Mouse (Mus musculus) hindbrain, postnatal 0 days (tissue): ENCODE measurements around the gene Upp1. TPM values are rescaled to one million over a fixed set of nuclear protein-coding genes. Genes with fewer than 3 reads are reported as not detected.
A peak's percentile ranks its signal among the peaks of the same experiment; 100 is the strongest.
"Not testable (repeated sequence)": the region's sequence is repeated elsewhere in the genome, so short reads cannot be mapped to it uniquely, and the experiment has no call there.

Source experiments
- ATAC-seq: fragments of 200-750 bp; cut with Nextera tagmentation; 2 replicates; pipeline ENCODE4 v1.8.0; 2017; ENCODE audit warnings: mild to moderate bottlenecking, moderate TSS enrichment, moderate library complexity
- DNase-seq: peaks from one replicate; pipeline ENCODE4 v3.0.0-alpha.2; 2015; ENCODE audit warnings: low spot score
- H3K27ac ChIP-seq: fragments of 300-500 bp; sonication (generic); 2 replicates; pipeline ENCODE4 v1.5.1; 2014; ENCODE audit warnings: mild to moderate bottlenecking
- H3K27me3 ChIP-seq: fragments of 300-500 bp; sonication (generic); 2 replicates; pipeline ENCODE4 v1.6.1; 2014; ENCODE audit warnings: low read length, mixed read lengths; ENCODE audit not compliant: insufficient read depth
- H3K36me3 ChIP-seq: fragments of 300-500 bp; sonication (generic); 2 replicates; pipeline ENCODE4 v1.6.1; 2014; ENCODE audit warnings: low read length, mixed read lengths; ENCODE audit not compliant: insufficient read depth
- H3K4me1 ChIP-seq: fragments of 300-500 bp; sonication (generic); 2 replicates; pipeline ENCODE4 v1.6.1; 2014; ENCODE audit warnings: antibody characterized with exemption, low read length, mixed read lengths; ENCODE audit not compliant: insufficient read depth
- H3K4me2 ChIP-seq: fragments of 300-500 bp; sonication (generic); 2 replicates; pipeline ENCODE4 v1.6.1; 2014; ENCODE audit warnings: low read depth, mild to moderate bottlenecking, low read length, moderate library complexity, mixed read lengths
- H3K4me3 ChIP-seq: fragments of 300-500 bp; sonication (generic); 2 replicates; pipeline ENCODE4 v1.5.1; 2014; ENCODE audit warnings: low read length
- H3K9ac ChIP-seq: fragments of 300-500 bp; sonication (generic); replicated peaks from 2 replicates; pipeline ENCODE4 v1.6.1; 2014; ENCODE audit warnings: mild to moderate bottlenecking, low read length, moderate library complexity, mixed read lengths
- H3K9me3 ChIP-seq: fragments of 300-500 bp; sonication (generic); 2 replicates; pipeline ENCODE4 v1.6.1; 2016; ENCODE audit warnings: low read length, mixed read lengths
- CTCF ChIP-seq: IDR thresholded peaks from 2 replicates; pipeline ENCODE4 v1.5.1; 2016; ENCODE audit warnings: antibody characterized with exemption, control low read depth, low read depth
- WGBS: fragments of 180-500 bp; shearing (Covaris S2); extraction: QIAGEN DNeasy Blood & Tissue Kit; methylation state at CpG from one replicate; pipeline ENCODE4 v1.1.7; 2014; 5-methylcytosine and 5-hydroxymethylcytosine counted together
- polyA plus RNA-seq: library from polyadenylated mRNA; unstranded; fragments of >200 nt; fragmentation: Nextera tagmentation; extraction: Ambion mirVana; gene quantifications from 2 replicates; pipeline ENCODE4 v1.2.1, GENCODE M21; 2015
- total RNA-seq: library from RNA; depleted of rRNA; stranded (reverse); fragments of >200 nt; gene quantifications from 2 replicates; pipeline ENCODE4 v1.2.3, GENCODE M21; 2014

The Upp1 gene
- total and polyA plus RNA-seq, 2 experiments from 2014 or later = 5.1 to 6.5 TPM

GRCm38 (mm10) chr11:9131688-9132087 is 13.8 kb downstream of the Upp1 start:
- TF ChIP-seq CTCF = no peak
- no peak overlapping the region for H3K27ac ChIP-seq
- no peak for DNase-seq
- WGBS = 79% methylated on average over 7 of the region's 7 CpGs
- no peaks in the 10 kb centered on the region for H3K9me3 ChIP-seq
- H3K9ac ChIP-seq = no peak overlapping the region
- H3K27me3 ChIP-seq = no peaks in the 10 kb centered on the region
- no peaks in the 10 kb centered on the region for H3K4me1 ChIP-seq
- no peak overlapping the region for H3K4me2 ChIP-seq
- H3K36me3 ChIP-seq = no peaks in the 10 kb centered on the region
- ATAC-seq = no peak
- no peak overlapping the region for H3K4me3 ChIP-seq

- Histone ChIP-seq H3K4me3 (no peak overlapping the region), H3K27me3 (no peaks in the 10 kb centered on the region), H3K9me3 (no peaks in the 10 kb centered on the region), H3K36me3 (no peaks in the 10 kb centered on the region), H3K27ac (no peak overlapping the region), H3K4me1 (no peaks in the 10 kb centered on the region), H3K4me2 (no peak overlapping the region), H3K9ac (no peak overlapping the region)
- ATAC-seq = peak; percentile 39
- peak; percentile 52 for TF ChIP-seq CTCF
- 76% methylated on average over 11 of the region's 11 CpGs for WGBS
- no peak for DNase-seq
These were observed 17.8 kb downstream of the Upp1 start for GRCm38 (mm10) chr11:9135589-9136246.

GRCm38 (mm10) chr11:9136471-9136870 is 18.6 kb downstream of the Upp1 start:
- TF ChIP-seq CTCF = peak; percentile 100
- H3K27ac ChIP-seq = no peak overlapping the region
- DNase-seq = peak; percentile 89
- no peak overlapping the region for H3K4me2 ChIP-seq
- no peaks in the 10 kb centered on the region for H3K36me3 ChIP-seq
- no peak overlapping the region for H3K9ac ChIP-seq
- no peaks in the 10 kb centered on the region for H3K4me1 ChIP-seq
- 16% methylated on average over 5 of the region's 5 CpGs for WGBS
- peak; percentile 86 for ATAC-seq
- H3K27me3 ChIP-seq = no peaks in the 10 kb centered on the region
- H3K9me3 ChIP-seq = no peaks in the 10 kb centered on the region
- no peak overlapping the region for H3K4me3 ChIP-seq

GRCm38 (mm10) chr11:9145113-9145512 is 27.2 kb downstream of the Upp1 start:
- no peaks in the 10 kb centered on the region for H3K9me3 ChIP-seq
- H3K36me3 ChIP-seq = no peaks in the 10 kb centered on the region
- H3K27ac ChIP-seq = no peak overlapping the region
- H3K4me2 ChIP-seq = no peak overlapping the region
- TF ChIP-seq CTCF = no peak
- ATAC-seq (no peak), DNase-seq (no peak)
- no peaks in the 10 kb centered on the region for H3K27me3 ChIP-seq
- H3K4me1 ChIP-seq = no peaks in the 10 kb centered on the region
- 87% methylated on average over 2 of the region's 2 CpGs for WGBS
- H3K4me3 ChIP-seq = no peak overlapping the region
- no peak overlapping the region for H3K9ac ChIP-seq

- no peak for TF ChIP-seq CTCF
- WGBS = 95% methylated on average over 4 of the region's 4 CpGs
- no peaks in the 10 kb centered on the region for H3K36me3 ChIP-seq
These were observed 28.2 kb downstream of the Upp1 start for GRCm38 (mm10) chr11:9146115-9146514.

GRCm38 (mm10) chr11:9146683-9147082 is 28.8 kb downstream of the Upp1 start:
- DNase-seq (no peak), ATAC-seq (no peak)
- no peak overlapping the region for H3K9ac ChIP-seq
- no peaks in the 10 kb centered on the region for H3K27me3 ChIP-seq
- no peaks in the 10 kb centered on the region for H3K36me3 ChIP-seq
- 87% methylated on average over 1 of the region's 1 CpGs for WGBS
- TF ChIP-seq CTCF = no peak
- H3K4me2 ChIP-seq = no peak overlapping the region
- H3K27ac ChIP-seq = no peak overlapping the region
- H3K4me1 ChIP-seq = no peaks in the 10 kb centered on the region
- no peaks in the 10 kb centered on the region for H3K9me3 ChIP-seq
- H3K4me3 ChIP-seq = no peak overlapping the region

More at GRCm38 (mm10) chr11:9146115-9146514, 28.2 kb downstream of the Upp1 start:
- no peak overlapping the region for H3K9ac ChIP-seq
- H3K4me2 ChIP-seq = no peak overlapping the region
- H3K4me1 ChIP-seq = no peaks in the 10 kb centered on the region
- no peaks in the 10 kb centered on the region for H3K27me3 ChIP-seq
- DNase-seq (no peak), ATAC-seq (no peak)
- no peak overlapping the region for H3K4me3 ChIP-seq
- no peak overlapping the region for H3K27ac ChIP-seq
- no peaks in the 10 kb centered on the region for H3K9me3 ChIP-seq

GRCm38 (mm10) chr11:9148206-9148605 is 30.3 kb downstream of the Upp1 start:
- WGBS = 68% methylated on average over 2 of the region's 2 CpGs
- Histone ChIP-seq H3K36me3 (no peaks in the 10 kb centered on the region), H3K9me3 (no peaks in the 10 kb centered on the region), H3K4me1 (no peaks in the 10 kb centered on the region), H3K4me2 (no peak overlapping the region), H3K4me3 (no peak overlapping the region), H3K27me3 (no peaks in the 10 kb centered on the region), H3K9ac (no peak overlapping the region), H3K27ac (no peak overlapping the region)
- ATAC-seq (no peak), DNase-seq (no peak)
- no peak for TF ChIP-seq CTCF

- not testable (repeated sequence) for H3K4me3 ChIP-seq, ATAC-seq, H3K4me1 ChIP-seq, H3K27me3 ChIP-seq, H3K9me3 ChIP-seq, H3K36me3 ChIP-seq, H3K9ac ChIP-seq, H3K4me2 ChIP-seq, H3K27ac ChIP-seq, DNase-seq
- 92% methylated on average over 25 of the region's 25 CpGs for WGBS
These were observed 32.5 kb downstream of the Upp1 start for GRCm38 (mm10) chr11:9150403-9150802.
